Mouse (Mus musculus) left cerebral cortex, adult 2 months (tissue): Measurements from ENCODE around the gene Dnase2b. TPM values are rescaled to one million over a fixed set of nuclear protein-coding genes. Genes with fewer than 3 reads are reported as not detected.

Source experiments
- DNase-seq, 2 experiments: peaks; one replicate each; pipeline ENCODE4 v3.0.0; 2021 to 2022; ENCODE audit warnings: low spot score in 2 of 2, mixed read lengths in 1 of 2; ENCODE audit errors: extremely low spot score in 1 of 2
- H3K27ac ChIP-seq: fragments of 200-600 bp; 2 replicates; pipeline ENCODE4 v1.8.1; 2022
- H3K4me3 ChIP-seq: fragments of 200-600 bp; 2 replicates; pipeline ENCODE4 v1.8.1; 2022
- CTCF ChIP-seq: fragments of 200-600 bp; IDR thresholded peaks from 2 replicates; pipeline ENCODE4 v1.8.1; 2022; ENCODE audit warnings: antibody characterized with exemption, mild to moderate bottlenecking, moderate library complexity
- intact Hi-C: fragments of 180-260 bp; cut with DNase I; formaldehyde crosslinking; loops from one replicate; pipeline ENCODE4 v1.15.1; 2025
- total RNA-seq, 2 experiments: library from RNA; stranded (reverse); gene quantifications; 2 replicates each; pipeline ENCODE4 v1.2.3; 2021

The Dnase2b gene
- total RNA-seq, 2 experiments from 2014 or later = not detected

DNA sequence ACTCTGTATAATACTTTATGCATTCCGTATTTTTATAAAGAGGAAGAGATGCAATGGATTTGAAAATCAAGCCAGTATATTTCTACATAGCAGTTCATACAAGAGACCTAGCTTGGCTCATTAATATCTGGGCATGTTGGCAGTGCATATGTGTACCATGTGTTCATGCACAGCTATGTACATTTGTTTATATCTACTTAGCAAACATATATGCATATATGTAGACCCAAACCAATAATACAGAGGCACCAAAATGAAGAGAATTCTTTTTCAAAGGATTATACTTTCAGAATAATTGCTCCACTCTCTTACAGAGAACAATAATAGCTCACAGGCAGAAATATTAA, 50.4 kb downstream of the Dnase2b start:
- Histone ChIP-seq H3K4me3 (no peak overlapping the region), H3K27ac (peak overlapping the region; percentile 50)
- intact Hi-C loops = loop anchor here (2.0 to 10.0 kb wide), 6 partner anchors 122 to 350 kb away; partner anchors contain the start of gene Samd13
- DNase-seq = no peak
- TF ChIP-seq CTCF = no peak

DNA sequence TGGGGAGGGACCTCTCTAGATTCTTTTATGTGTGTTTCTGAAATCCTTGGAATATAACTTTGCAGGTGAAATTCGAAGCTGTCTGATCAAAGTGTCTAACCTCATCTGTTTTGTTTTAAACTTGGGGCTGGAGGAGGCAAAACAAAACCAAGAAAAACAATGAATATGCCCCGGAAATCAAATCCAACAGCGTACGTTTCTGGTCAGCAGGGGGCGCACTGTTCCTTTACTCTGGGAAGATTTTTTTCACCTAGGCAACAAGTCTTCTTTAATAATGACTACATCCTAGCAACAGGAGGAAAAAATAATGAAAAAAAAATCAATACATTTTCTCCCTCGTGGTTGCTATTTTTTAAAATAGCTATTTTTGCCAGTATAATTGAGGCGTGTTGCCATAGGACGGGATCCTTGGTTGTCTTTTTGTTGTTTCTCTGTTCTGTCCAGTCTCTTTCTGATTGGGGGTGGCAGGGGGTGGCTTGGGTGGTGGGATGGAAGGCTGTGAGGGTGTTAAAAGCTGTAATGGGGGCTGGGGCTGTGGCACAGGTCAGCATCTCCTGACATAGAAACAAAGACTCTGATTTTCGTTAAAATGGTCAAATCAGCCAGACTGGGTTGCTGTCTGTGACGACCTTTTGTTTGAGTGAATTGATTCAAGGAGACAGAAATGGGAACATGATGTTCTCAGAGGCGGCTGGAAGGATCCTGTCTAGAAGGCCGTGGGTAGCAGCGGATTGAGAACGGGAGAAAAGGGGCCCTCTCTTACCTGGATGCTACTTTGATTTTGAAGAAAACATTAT, 50.9 kb downstream of the Dnase2b start:
- peak; percentile 81 for TF ChIP-seq CTCF
- intact Hi-C loops = loop anchor here (2.0 to 10.0 kb wide), 6 partner anchors 123 to 350 kb away; partner anchors contain the start of gene Samd13
- peak overlapping the region; percentile 50 for H3K27ac ChIP-seq
- DNase-seq = peak; percentile 84 to 85
- H3K4me3 ChIP-seq = no peak overlapping the region

DNA sequence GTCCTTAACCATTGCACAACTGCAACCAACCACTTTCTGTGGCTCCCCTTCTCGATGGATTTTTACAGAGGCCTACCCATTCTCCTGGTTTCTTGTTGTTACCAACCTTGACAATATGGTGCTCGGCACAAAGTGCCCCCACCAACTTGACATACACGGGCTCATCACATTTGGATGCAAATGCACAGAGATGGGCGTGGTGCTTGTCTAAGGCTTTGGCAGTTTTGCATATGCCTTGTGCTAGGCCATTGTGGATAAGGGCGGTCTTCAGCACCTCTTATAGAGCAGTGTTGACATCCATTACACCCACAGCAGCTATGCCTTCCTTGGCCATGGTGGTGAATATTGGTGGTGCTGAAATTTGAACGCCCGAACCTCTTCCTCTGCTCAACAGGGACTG, 52.5 kb downstream of the Dnase2b start:
- no peak for TF ChIP-seq CTCF
- H3K27ac ChIP-seq = no peak overlapping the region
- intact Hi-C loops = loop anchor here (10.0 kb wide), 1 partner anchor 352 kb away; no protein-coding TSS in a partner anchor

DNA sequence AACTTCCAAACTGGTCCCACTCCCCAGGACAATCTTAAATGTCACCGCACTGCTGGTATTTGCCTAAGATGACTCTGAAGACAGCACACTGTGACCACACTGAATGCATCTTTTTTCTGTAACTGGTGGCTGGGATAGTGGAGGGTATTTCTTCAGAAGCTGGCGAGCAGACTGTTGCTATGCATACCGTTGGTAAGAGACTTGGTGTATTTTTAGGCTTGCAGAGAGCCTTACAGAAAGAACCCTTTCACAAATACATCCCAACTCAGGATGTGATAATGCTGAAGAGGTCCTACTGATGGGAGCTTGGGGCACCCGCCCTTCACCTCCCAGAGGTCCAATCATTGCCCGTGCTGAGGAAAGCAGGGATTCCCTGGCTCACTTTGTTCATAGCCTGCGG, 57.9 kb downstream of the Dnase2b start:
- Histone ChIP-seq H3K27ac (no peak overlapping the region; the same call in 1 of the 2 replicates), H3K4me3 (no peak overlapping the region)
- intact Hi-C loops = loop anchor here (5.0 kb wide), 1 partner anchor 230 kb away; no protein-coding TSS in a partner anchor
- TF ChIP-seq CTCF = no peak
- DNase-seq = no peak

More for the DNA sequence above, 52.5 kb downstream of the Dnase2b start:
- H3K4me3 ChIP-seq = no peak overlapping the region
- DNase-seq = no peak

DNA sequence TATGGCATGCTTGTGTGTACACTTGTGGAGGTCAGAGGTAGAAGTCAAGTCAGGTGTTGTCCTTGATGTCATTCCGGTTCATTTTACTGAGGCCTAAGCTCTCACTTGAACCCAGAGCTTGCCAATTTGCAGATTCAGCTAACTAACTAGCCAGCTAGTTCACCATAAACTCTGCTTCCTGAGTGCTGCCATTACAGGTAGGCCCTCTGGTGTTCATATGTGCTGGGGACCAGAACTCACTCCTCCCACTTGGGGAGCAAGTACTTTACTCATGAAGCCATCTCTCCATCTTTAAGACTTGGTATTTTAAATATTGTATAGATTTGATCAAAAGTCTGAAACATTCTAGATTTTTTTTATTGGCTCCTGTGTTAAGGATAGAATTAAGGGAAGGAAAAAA, 58.8 kb downstream of the Dnase2b start:
- intact Hi-C loops = loop anchor here (5.0 kb wide), 1 partner anchor 229 kb away; no protein-coding TSS in a partner anchor
- no peak; the same call in none of the 2 replicates for TF ChIP-seq CTCF
- no peak for DNase-seq

DNA sequence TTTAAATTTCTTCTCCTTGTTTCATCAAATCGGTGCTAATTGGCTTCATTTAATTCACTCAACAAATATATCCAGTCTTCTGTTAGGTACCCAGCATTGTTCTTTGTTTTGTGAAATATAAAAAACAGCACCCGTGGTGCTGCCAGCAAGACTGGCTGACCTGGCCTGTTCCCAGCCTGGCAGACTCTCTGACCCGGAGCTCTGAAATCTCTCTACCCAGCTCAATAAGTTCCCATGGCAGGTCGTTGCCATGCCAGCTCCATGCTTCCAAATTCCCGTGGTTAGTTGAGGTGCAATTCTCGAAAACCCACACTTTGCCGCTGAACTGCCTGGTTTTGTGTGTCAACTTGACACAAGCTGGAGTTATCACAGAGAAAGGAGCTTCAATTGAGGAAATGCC, 60.6 kb downstream of the Dnase2b start:
- DNase-seq = no peak
- H3K27ac ChIP-seq = no peak overlapping the region
- TF ChIP-seq CTCF = no peak
- no peak overlapping the region for H3K4me3 ChIP-seq
- intact Hi-C loops = loop anchor here (5.0 kb wide), 1 partner anchor 228 kb away; no protein-coding TSS in a partner anchor

More for the DNA sequence above, 58.8 kb downstream of the Dnase2b start:
- Histone ChIP-seq H3K4me3 (no peak overlapping the region), H3K27ac (no peak overlapping the region)

DNA sequence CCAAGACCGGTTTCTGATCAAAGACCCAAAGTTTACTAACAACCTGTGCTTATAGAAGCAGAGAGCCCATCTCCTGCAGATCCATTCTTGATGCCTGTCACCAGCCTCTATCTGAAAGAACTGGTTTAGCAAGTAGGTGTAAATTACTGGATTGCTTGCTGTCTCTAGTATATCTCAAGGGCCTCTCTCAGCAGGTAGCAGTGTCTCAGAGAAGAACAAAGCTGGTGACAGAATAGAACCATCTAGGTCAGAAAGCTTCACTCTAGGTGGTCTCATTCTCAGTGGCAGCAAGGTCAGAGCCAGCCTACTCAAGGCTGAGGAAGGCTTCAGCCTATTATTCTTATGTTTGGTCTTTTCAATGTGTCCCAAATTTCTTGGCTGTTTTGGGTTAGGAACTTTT, 71.8 kb downstream of the Dnase2b start:
- H3K27ac ChIP-seq = no peak overlapping the region
- no peak for TF ChIP-seq CTCF
- no peak for DNase-seq
- H3K4me3 ChIP-seq = no peak overlapping the region
- intact Hi-C loops = no loop called here

DNA sequence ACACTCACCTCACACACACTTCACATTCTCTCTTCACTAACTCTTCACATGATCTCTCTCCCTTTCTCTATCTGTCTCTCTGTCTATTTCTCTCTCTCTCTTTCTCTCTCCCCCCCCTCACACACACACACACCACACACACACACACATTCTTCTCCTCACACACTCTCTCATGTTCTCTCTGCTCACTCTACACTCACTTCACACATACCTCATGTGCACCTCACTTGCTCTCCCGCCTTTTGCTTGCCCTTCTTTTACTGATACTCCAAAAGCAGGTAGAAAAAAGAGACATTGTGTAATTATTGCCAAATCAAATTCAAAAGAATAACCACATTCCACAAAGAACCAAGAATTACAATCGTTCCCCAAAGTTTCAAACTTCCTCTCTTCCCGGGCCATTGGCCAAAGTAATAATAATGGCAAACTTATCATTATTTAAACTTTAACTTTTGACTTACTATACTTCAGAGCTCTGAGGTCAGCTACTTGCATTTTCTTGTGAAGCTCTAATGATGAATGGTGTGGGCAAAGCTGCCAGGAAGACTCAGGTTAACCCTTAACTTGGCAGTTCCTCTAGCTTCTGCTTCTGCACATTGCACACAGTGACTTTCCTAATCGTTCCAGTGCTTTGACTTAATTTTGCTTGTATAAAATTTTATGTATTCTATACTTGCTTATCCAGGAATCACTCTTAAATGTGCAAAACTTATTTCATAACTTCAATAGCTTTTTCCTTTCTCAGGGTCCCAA, 74.7 kb downstream of the Dnase2b start:
- no peak overlapping the region for H3K27ac ChIP-seq
- H3K4me3 ChIP-seq = no peak overlapping the region
- no peak for DNase-seq
- no peak for TF ChIP-seq CTCF
- intact Hi-C loops = no loop called here

DNA sequence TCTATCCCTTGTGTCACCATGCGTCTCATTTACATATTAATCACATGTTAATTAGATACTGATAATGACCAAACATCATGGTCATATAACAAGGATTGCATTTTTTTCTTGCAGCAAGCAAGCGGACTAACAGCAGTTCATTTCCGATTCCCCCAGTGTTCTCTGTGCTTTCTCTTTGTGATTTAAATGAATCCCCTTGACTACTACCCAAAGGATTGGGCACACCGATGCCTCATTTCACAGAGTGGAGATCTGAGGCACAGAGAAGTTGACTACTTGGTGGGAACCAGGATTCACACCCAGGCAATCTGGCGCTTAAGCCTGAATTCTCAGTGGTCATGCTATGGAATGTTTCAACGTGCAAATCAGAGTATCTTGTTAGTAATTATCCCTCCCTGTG, 80.4 kb downstream of the Dnase2b start:
- intact Hi-C loops = no loop called here
- DNase-seq = no peak
- TF ChIP-seq CTCF = no peak
- Histone ChIP-seq H3K27ac (no peak overlapping the region), H3K4me3 (no peak overlapping the region)

Other genes starting within 250 kb of the Dnase2b start
- 10 to 100 TPM; 91.0 to 91.6 TPM for gene Ssx2ip, start 211.0 kb downstream of the Dnase2b start, total RNA-seq
- 1 to 10 TPM; 7.1 to 8.1 TPM for gene Ctbs, start 165.8 kb downstream of the Dnase2b start, total RNA-seq
- gene Spata1, start 115.8 kb downstream of the Dnase2b start, total RNA-seq = 1 to 10 TPM; 3.2 to 3.7 TPM
- gene Gng5, start 115.8 kb downstream of the Dnase2b start, total RNA-seq = 10 to 100 TPM; 41.1 to 46.3 TPM
- gene Rpf1, start 94.2 kb downstream of the Dnase2b start, total RNA-seq = 10 to 100 TPM; 16.9 to 20.7 TPM
- gene Uox, start 45.2 kb downstream of the Dnase2b start, total RNA-seq = under 1 TPM; 0.27 to 0.37 TPM
- gene 4930503B20Rik, start 35.7 kb upstream of the Dnase2b start, total RNA-seq = not detected
- under 1 TPM; 0.28 to 0.45 TPM for gene Samd13, start 70.0 kb upstream of the Dnase2b start, total RNA-seq
- 100 to 1,000 TPM; 425 to 476 TPM for gene Prkacb, start 197.4 kb upstream of the Dnase2b start, total RNA-seq
- gene Ttll7, start 236.8 kb upstream of the Dnase2b start, total RNA-seq = 100 to 1,000 TPM; 178 to 182 TPM